Mouse (Mus musculus) E14TG2a.4 (cell line): ENCODE measurements at regions not wholly inside any gene's neighbourhood (a gene's known extent, or its start where the extent isn't known, plus 50 kb on each side); places are given as distances from the start of the nearest gene placed in this dataset.

Source experiments
- CTCF ChIP-seq: conservative IDR thresholded peaks from 2 replicates; pipeline ENCODE4 v1.5.1; 2014; ENCODE audit warnings: low read length
- NANOG ChIP-seq: IDR thresholded peaks from 2 replicates; pipeline ENCODE4 v1.6.1; 2014; ENCODE audit warnings: borderline replicate concordance, low read length, mixed read lengths
- POU5F1 ChIP-seq: IDR thresholded peaks from 2 replicates; pipeline ENCODE4 v1.6.1; 2014; ENCODE audit warnings: low read length, borderline replicate concordance

GRCm38 (mm10) chr3:117225041-117225440 lies 135.6 kb downstream of the Plppr4 start:
- TF ChIP-seq CTCF (no peak), NANOG (no peak), POU5F1 (no peak)
